Mouse (Mus musculus) bone marrow macrophage, adult 2 months (primary cell): Measurements from ENCODE around the gene Lmo7. TPM values are rescaled to one million over a fixed set of nuclear protein-coding genes. Genes with fewer than 3 reads are reported as not detected.

Source experiments
- H3K27ac ChIP-seq: 2 replicates; pipeline ENCODE4 v1.5.1; 2012; ENCODE audit warnings: low read depth, low read length; ENCODE audit not compliant: insufficient read depth
- H3K4me1 ChIP-seq: 2 replicates; pipeline ENCODE4 v1.6.1; 2012; ENCODE audit warnings: low read length; ENCODE audit not compliant: control insufficient read depth, insufficient read depth
- H3K4me3 ChIP-seq: 2 replicates; pipeline ENCODE4 v1.5.1; 2012; ENCODE audit warnings: mild to moderate bottlenecking, low read length, moderate library complexity; ENCODE audit not compliant: insufficient read depth
- CTCF ChIP-seq: IDR thresholded peaks from 2 replicates; pipeline ENCODE4 v1.5.1; 2012; ENCODE audit warnings: low read depth, mild to moderate bottlenecking, low read length, moderate library complexity
- POLR2A ChIP-seq: IDR thresholded peaks from 2 replicates; pipeline ENCODE4 v1.6.1; 2012; ENCODE audit warnings: mild to moderate bottlenecking, low read depth, low read length, borderline replicate concordance
- polyA plus RNA-seq: library from polyadenylated mRNA; stranded (reverse); fragments of >200 nt; gene quantifications from 2 replicates; pipeline ENCODE4 v1.2.4, GENCODE M21; 2012; ENCODE audit not compliant: missing spikeins, insufficient read depth, insufficient read length

The Lmo7 gene
- polyA plus RNA-seq, 1 experiment, result not detected

DNA sequence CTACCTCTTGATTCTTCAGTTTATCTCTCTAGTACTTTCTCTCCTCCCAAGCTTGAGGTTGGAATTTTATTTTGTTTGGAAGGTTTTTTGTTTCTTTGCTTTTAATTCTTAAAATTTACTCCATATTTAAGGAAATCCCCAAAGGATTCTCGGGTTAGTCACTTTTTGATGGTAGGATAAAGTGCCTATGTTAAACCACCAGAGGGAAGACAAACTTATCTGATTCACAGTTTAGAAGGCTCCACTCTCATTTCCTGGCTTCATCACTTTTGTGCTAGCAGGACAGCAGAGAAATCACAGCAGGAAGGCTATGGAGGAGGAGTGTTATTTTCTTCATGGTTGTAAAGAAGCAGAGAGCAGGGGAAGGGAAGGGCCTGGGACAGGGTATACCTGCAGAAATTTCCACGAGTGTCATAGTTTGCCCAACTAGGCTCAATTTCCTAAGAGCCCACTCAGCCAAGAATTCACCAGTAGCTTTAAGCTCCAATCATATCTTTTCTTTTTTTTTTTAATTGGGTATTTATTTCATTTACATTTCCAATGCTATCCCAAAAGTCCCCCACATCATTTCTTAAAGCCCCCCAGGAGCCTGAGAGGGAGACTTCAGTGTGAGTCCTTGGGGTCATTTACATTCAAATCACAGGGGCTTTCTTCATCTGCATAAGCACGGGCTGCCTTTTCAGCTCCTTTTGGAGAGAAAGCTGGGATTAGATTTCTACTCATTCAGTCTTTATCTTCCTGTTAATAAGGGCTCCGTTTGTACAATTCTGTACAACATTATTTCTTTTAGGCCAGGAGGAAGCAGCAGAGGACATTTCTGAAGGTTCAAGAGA is 46.8 kb downstream of the Lmo7 start:
- Histone ChIP-seq H3K4me1 (no peaks in the 10 kb centered on the region), H3K4me3 (no peak overlapping the region), H3K27ac (no peak overlapping the region)
- TF ChIP-seq CTCF (no peak), POLR2A (no peak)

DNA sequence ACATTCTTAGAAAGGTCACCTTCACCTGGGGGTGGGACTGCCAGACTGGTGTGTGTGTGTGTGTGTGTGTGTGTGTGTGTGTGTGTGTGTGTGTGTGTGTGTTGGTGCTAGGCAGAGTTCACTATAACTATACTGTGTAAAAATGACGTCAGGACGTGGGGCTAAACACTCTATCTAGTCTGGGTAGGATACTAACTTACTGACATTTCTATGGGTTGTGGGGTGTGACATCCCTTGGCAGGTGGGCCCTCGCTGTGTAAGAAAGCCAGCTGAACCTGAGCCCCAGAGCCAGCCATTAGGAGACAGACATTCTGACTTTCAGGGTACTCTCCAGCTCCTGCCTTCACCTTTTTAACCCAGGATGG is 47.4 kb downstream of the Lmo7 start:
- no peak overlapping the region for H3K27ac ChIP-seq
- no peaks in the 10 kb centered on the region for H3K4me1 ChIP-seq
- TF ChIP-seq CTCF, result no peak
- TF ChIP-seq POLR2A, result no peak
- H3K4me3 ChIP-seq, result no peak overlapping the region

DNA sequence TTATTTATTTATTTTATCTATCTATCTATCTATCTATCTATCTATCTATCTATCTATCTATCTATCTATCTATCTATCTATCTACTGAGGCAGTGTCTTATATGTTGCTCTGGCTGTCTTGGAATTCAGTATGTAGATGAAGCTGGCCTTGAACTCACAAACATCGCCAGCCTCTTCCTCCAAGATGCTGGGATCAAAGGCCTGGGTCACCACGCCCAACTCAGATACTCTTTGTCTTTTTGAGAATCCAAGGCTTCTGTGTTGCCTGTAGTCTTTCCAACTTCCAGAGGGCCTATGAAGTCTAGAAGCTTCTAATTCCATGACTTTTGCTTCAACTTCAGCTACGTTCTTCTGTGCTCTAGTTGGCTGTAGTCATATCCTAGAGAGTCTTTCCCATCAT is 48.7 kb downstream of the Lmo7 start:
- Histone ChIP-seq H3K4me3 (no peak overlapping the region), H3K4me1 (no peaks in the 10 kb centered on the region), H3K27ac (no peak overlapping the region)
- TF ChIP-seq POLR2A (no peak), CTCF (no peak)

DNA sequence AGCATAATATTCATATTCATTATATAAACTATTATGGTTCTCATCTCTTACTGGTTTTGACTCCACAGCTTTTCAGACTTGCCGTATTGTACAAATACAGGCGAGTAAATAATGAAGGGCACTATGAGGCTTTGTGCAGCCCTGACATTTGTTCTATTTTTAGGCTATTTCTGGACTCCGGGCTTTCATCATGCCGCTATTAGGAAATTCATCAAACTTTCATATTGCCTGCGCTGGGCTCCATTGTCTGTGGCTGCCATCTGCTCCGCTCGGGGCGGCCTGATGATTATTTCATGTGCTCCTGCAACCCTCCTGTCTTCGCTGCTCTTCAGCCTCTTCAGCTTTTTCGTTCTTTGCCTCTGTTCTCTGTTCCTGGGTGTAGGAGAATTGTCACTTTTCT is 50.3 kb downstream of the Lmo7 start:
- H3K4me1 ChIP-seq, result no peaks in the 10 kb centered on the region
- TF ChIP-seq POLR2A (no peak), CTCF (no peak)
- no peak overlapping the region for H3K4me3 ChIP-seq
- no peak overlapping the region for H3K27ac ChIP-seq

DNA sequence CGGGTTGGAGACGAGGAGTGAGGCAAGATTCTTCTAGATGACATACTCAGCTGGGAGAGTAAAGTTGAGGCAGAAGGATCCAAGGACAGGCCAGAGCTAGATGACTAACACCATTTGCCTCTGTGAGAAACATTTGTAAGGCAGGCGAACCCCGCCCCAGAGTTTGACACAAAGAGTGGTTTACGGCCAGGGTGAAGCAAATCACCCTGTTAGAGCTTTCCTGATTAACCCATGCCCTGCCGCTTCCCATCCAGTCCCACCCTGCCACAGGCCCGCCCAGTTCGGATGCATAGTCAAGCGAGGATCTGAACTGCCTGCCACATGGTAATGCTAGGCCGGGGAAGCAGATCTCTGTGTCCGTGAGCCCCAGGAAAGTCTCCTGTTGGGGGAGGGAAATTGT is 51.5 kb downstream of the Lmo7 start:
- no peaks in the 10 kb centered on the region for H3K4me1 ChIP-seq
- no peak overlapping the region for H3K4me3 ChIP-seq
- H3K27ac ChIP-seq, result no peak overlapping the region
- no peak for TF ChIP-seq CTCF
- no peak for TF ChIP-seq POLR2A

DNA sequence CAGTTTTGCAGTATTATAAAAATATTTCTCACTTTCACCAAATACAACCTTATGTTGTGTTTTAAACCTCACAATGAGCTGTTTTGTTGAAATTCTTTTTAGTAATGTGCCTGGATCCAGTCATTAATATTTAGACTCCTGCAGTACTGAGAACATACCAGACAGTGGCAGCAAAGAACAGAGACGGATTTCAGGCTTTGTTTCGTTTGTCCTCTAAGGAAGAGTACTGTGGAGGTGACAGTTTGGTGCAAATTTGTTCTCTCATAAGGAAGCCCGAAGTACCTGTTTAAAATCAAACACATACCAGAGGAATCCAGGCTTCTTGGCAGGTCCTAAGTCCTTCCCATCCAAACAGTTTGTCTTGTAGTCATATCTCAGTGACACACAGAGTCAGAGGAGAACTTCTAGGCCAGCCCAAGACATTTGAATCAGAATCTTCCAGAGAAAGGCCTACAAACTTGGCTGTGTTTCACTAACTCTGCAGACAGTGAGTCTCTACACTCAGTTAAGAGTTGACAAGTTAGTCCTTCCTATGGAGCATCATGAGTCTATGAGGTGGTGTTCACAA is 52.3 kb downstream of the Lmo7 start:
- Histone ChIP-seq H3K4me3 (no peak overlapping the region), H3K27ac (no peak overlapping the region), H3K4me1 (no peaks in the 10 kb centered on the region)
- no peak for TF ChIP-seq POLR2A
- no peak for TF ChIP-seq CTCF

DNA sequence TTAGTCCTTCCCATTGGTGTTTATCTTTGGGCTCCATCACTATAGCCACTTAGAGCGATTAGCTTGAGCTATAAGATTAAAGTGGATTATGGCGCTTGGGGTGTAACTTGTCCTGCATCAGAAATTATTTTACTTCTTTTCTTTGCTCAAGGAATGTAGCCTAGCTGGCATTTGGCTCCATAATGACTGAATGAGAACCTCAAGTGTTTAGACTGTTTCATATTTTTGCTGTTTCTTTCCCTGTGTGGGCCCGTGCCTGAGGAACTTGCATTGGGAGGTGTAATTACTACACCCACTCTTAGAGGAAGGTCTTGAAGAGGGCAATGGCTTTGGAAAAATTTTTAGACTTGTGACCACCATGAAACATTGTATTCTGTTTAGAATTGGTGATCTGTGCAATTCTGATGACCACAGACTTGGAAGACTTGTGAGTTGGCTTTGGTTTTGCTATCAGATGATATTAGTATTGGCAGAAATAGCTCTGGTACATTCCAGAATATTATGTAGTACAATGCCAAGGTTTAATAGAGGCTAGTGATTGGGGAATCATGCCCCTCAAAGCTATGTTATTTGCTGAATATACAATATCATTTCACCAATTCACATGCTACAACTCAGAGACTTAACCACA is 54.7 kb downstream of the Lmo7 start:
- Histone ChIP-seq H3K27ac (no peak overlapping the region), H3K4me1 (no peaks in the 10 kb centered on the region), H3K4me3 (no peak overlapping the region)
- TF ChIP-seq POLR2A (no peak), CTCF (no peak)

DNA sequence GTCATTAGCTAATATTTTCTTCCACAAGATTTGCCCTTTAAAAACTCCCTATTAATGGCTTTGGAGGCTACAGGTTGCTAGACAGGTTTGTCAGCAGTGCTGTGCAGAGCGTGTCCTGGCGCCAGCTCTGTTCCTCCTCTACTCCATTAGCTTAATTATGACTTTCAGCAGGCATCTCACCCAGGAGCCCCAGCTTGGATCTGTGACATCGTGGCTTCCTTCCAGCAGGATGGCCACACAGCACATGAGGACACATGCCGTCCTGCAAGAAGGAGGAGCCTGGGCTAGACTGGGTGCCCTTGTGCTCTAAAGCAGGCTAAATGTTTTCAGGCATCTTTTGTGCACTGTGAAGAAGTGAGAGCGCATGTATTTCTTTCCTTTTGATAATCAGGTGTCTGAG is 58.1 kb downstream of the Lmo7 start:
- TF ChIP-seq CTCF, result no peak
- no peak for TF ChIP-seq POLR2A
- no peak overlapping the region for H3K27ac ChIP-seq
- H3K4me3 ChIP-seq, result no peak overlapping the region
- no peaks in the 10 kb centered on the region for H3K4me1 ChIP-seq

DNA sequence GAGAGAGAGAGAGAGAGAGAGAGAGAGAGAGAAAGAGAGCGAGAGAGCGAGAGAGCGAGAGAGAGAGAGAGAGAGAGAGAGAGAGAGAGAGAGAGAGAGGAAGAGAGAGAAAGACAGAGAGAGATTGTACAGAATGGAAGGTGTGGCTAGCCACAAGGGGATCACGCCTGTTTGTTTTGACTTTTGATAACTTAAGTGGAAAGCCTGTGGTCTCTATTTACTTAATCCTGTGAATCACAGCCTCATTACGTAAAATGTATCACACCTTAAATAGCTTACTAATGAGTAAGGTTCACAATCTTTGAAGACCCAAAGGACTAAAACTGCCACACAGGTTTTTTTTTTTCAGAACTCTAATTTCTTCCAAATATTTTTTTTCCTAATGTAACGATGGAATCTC is 58.7 kb downstream of the Lmo7 start:
- Histone ChIP-seq H3K4me3 (no peak overlapping the region), H3K27ac (no peak overlapping the region)
- TF ChIP-seq POLR2A, result no peak
- no peak for TF ChIP-seq CTCF

DNA sequence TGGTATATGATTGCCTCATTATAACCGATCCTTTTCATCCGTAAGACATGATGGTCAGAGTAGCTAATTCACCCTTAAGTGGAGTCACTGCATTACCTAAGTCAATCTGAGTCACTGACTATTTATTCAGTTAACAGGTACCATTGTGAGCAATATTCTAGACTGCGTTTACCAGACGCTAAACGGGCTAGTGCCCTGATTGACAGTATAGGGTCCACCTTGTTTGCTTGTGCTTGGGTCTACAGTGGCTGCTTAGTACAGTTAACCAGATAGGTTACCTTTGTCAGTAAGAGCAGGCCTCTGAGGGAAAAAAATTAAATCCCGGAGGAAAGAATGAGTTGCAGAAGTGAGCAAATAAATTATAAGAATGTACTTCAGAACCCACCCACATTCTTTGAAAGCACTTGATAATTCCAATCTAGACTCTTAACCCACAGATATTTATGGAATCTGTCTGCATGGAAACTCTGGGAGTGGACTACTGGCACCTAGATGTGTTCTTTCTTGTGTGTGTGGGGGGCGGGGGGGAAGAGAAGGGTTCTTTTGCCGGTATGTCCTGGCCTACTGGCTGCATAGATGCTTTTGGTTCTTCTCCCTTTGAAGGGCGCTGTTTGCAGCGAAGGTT is 64.9 kb downstream of the Lmo7 start:
- Histone ChIP-seq H3K4me1 (no peaks in the 10 kb centered on the region), H3K27ac (no peak overlapping the region), H3K4me3 (no peak overlapping the region)
- no peak for TF ChIP-seq POLR2A
- TF ChIP-seq CTCF, result no peak

More for the DNA sequence above, 58.7 kb downstream of the Lmo7 start:
- H3K4me1 ChIP-seq, result no peaks in the 10 kb centered on the region
